Mouse (Mus musculus): Measurements from ENCODE around the gene Rcvrn.

GRCm38 (mm10) chr11:67672140-67672539 lies 23.0 kb upstream of the Rcvrn start:
- TF ChIP-seq CTCF (IDR thresholded peaks at IDR 0.05; ENCODE audit: low read depth) (no peak), EP300 (optimal IDR thresholded peaks at IDR 0.05) (no peak)
